Comparison of ENCODE assay signal across 22 mouse cellular contexts in the genomic region with DNA sequence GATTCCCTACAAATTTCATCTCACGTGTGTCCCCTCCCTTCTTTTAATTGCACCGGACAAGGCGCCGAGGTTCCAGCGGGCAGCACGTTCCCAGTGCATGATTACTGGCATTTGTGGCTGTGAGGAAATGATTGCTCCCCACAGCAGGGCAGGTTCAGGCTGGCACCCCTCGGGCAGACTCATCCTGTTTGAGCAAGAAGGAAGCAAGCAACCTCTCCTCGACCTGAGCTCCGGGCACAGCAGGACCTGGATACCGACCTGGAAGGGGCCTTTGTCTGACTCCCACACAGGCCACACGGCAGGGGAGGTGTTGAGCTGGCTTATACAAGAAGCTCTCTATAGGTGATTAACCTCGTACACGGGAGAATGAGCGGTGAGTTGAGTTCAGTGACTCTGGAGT. TPM values are rescaled to one million over a fixed set of nuclear protein-coding genes. Genes with fewer than 3 reads are reported as not detected.
DNase-seq lines count a peak whose midpoint lies in the region; ATAC-seq lines count a peak whose summit lies in the region.
"Had no signal": no experiment of that assay in that cellular context is flagged by ENCODE, and none has a peak within 500 bp of the region (broad histone marks: within the 10 kb centered on the region; RNA-seq: fewer than 3 reads in every experiment).

No protein-coding gene starts in this region.

- H3K4me1 ChIP-seq in neural tube, embryonic 13.5 days (replicated peaks): no peaks in the 10 kb centered on the region
- no peaks in the 10 kb centered on the region for H3K4me1 ChIP-seq in neural tube, embryonic 15.5 days
- H3K4me1 ChIP-seq in kidney, embryonic 14.5 days (ENCODE audit: control insufficient read depth, insufficient read depth, low read length): no peaks in the 10 kb centered on the region
- H3K4me1 ChIP-seq: hindbrain, embryonic 13.5 days; intestine, embryonic 15.5 days had no signal

- 0 out of 2 replicates have a peak overlapping the region, but pooled peaks have one; percentile 13 for H3K9ac ChIP-seq in neural tube, embryonic 13.5 days
- H3K9ac ChIP-seq in neural tube, embryonic 15.5 days (replicated peaks): no peak overlapping the region
- H3K9ac ChIP-seq in kidney, embryonic 14.5 days (ENCODE audit: low read depth, low read length): peak overlapping the region; percentile 9; the same call in 1 of the 2 replicates
- H3K9ac ChIP-seq: heart, embryonic 15.5 days; hindbrain, embryonic 13.5 days; intestine, embryonic 15.5 days; limb, embryonic 15.5 days had no signal

- no peak overlapping the region for H3K27ac ChIP-seq in neural tube, embryonic 13.5 days (replicated peaks)
- H3K27ac ChIP-seq in neural tube, embryonic 15.5 days (replicated peaks): no peak overlapping the region
- H3K27ac ChIP-seq in kidney, embryonic 14.5 days (ENCODE audit: low read depth, low read length): no peak overlapping the region
- H3K27ac ChIP-seq: heart, embryonic 15.5 days; hindbrain, embryonic 13.5 days; intestine, embryonic 15.5 days; limb, embryonic 15.5 days had no signal

- ATAC-seq in neural tube, embryonic 13.5 days (ENCODE audit: low read depth): no peak
- no peak for ATAC-seq in neural tube, embryonic 15.5 days (ENCODE audit: low FRiP score)
- ATAC-seq in common myeloid progenitor, adult 5-6 weeks (replicated peaks; ENCODE audit: low read depth, poor library complexity, severe bottlenecking): 0 out of 2 replicates have a peak, but pooled peaks have one; percentile 12
- ATAC-seq in kidney, embryonic 14.5 days (ENCODE audit: low FRiP score, low TSS enrichment): 0 out of 2 replicates have a peak, but pooled peaks have one; percentile 33
- ATAC-seq: activated CD4-positive, CD25-positive, alpha-beta regulatory T cell, adult 4 months; intestine, embryonic 15.5 days; midbrain, embryonic 16.5 days had no signal

- no peak overlapping the region for H3K4me2 ChIP-seq in neural tube, embryonic 13.5 days
- no peak overlapping the region for H3K4me2 ChIP-seq in neural tube, embryonic 15.5 days
- H3K4me2 ChIP-seq in kidney, embryonic 14.5 days (replicated peaks; ENCODE audit: low read depth, low read length): no peak overlapping the region
- H3K4me2 ChIP-seq: heart, embryonic 15.5 days; hindbrain, embryonic 13.5 days; intestine, embryonic 15.5 days; limb, embryonic 15.5 days had no signal

- no peaks in the 10 kb centered on the region for H3K9me3 ChIP-seq in neural tube, embryonic 13.5 days
- H3K9me3 ChIP-seq in neural tube, embryonic 15.5 days (replicated peaks): no peaks in the 10 kb centered on the region
- H3K9me3 ChIP-seq in kidney, embryonic 14.5 days (ENCODE audit: control insufficient read depth, low read length): no peaks in the 10 kb centered on the region
- H3K9me3 ChIP-seq: heart, embryonic 15.5 days; hindbrain, embryonic 13.5 days; intestine, embryonic 15.5 days; limb, embryonic 15.5 days had no signal

- no peak overlapping the region for H3K4me3 ChIP-seq in neural tube, embryonic 13.5 days
- H3K4me3 ChIP-seq in neural tube, embryonic 15.5 days (replicated peaks): no peak overlapping the region
- H3K4me3 ChIP-seq in kidney, embryonic 14.5 days (ENCODE audit: low read length): no peak overlapping the region
- H3K4me3 ChIP-seq: heart, embryonic 15.5 days; hindbrain, embryonic 13.5 days; intestine, embryonic 15.5 days; limb, embryonic 15.5 days had no signal

- DNase-seq in thymus, postnatal 0 days (ENCODE audit: low spot score): peak; percentile 25
- no peak for DNase-seq in embryo, embryonic 9.5 days (ENCODE audit: extremely low spot score)
- no peak for DNase-seq in layer of hippocampus, postnatal 14 days (ENCODE audit: low spot score in 2 of 2)
- no peak for DNase-seq in right cerebral cortex, postnatal 36 days (ENCODE audit: low spot score in 2 of 2)
- DNase-seq: cerebellum, postnatal 36 days; heart, adult 11 months; lung, adult 18-20 months; lung, postnatal 4 days had no signal

- no peaks in the 10 kb centered on the region for H3K27me3 ChIP-seq in neural tube, embryonic 13.5 days
- no peaks in the 10 kb centered on the region for H3K27me3 ChIP-seq in neural tube, embryonic 15.5 days (replicated peaks)
- H3K27me3 ChIP-seq in kidney, embryonic 14.5 days (ENCODE audit: control insufficient read depth, insufficient read depth, low read length): no peaks in the 10 kb centered on the region
- H3K27me3 ChIP-seq: heart, embryonic 15.5 days; hindbrain, embryonic 13.5 days; intestine, embryonic 15.5 days; limb, embryonic 15.5 days had no signal

- 67% methylated on average over 14 of the region's 14 CpGs for WGBS in neural tube, embryonic 13.5 days
- WGBS in neural tube, embryonic 15.5 days: 67% methylated on average over 14 of the region's 14 CpGs
- 38% methylated on average over 14 of the region's 14 CpGs for WGBS in kidney, embryonic 14.5 days

- H3K36me3 ChIP-seq in neural tube, embryonic 13.5 days: peaks cover 15% of the 10 kb centered on the region
- peaks cover 17% of the 10 kb centered on the region for H3K36me3 ChIP-seq in neural tube, embryonic 15.5 days
- peaks cover 3% of the 10 kb centered on the region; the same call in 1 of the 2 replicates for H3K36me3 ChIP-seq in kidney, embryonic 14.5 days (ENCODE audit: control insufficient read depth, insufficient read depth, low read length)
- H3K36me3 ChIP-seq: intestine, embryonic 15.5 days had no signal

RNA-seq across cellular contexts. Expression of a gene that starts 13.7 kb away (rescaled TPM):
- polyA plus RNA-seq in neural tube, embryonic 13.5 days (2015; fragmentation: Nextera tagmentation; extraction: Ambion mirVana): 45.9 and 50.7 TPM in 2 replicates
- 39.6 and 49.5 TPM in 2 replicates for polyA plus RNA-seq in neural tube, embryonic 15.5 days (2015; fragmentation: Nextera tagmentation; extraction: Ambion mirVana)
- total RNA-seq in common myeloid progenitor, adult 5-6 weeks (2017): 41.1 and 43.8 TPM in 2 replicates
- polyA plus RNA-seq in kidney, embryonic 14.5 days (2014; fragmentation: Nextera tagmentation; extraction: Ambion mirVana): 60.6 and 69.6 TPM in 2 replicates
- 63.8 and 69.1 TPM in 2 replicates for polyA plus RNA-seq in thymus, postnatal 0 days (2015; fragmentation: Nextera tagmentation; extraction: Ambion mirVana)
- 10 to 100 TPM; 38.3 to 42.6 TPM for total RNA-seq in layer of hippocampus, postnatal 14 days (2021)

RNA-seq across cellular contexts. Expression of a gene that starts 13.9 kb away (rescaled TPM):
- polyA plus RNA-seq in neural tube, embryonic 13.5 days (2015; fragmentation: Nextera tagmentation; extraction: Ambion mirVana): 41.8 and 45.1 TPM in 2 replicates
- 36.8 and 55.4 TPM in 2 replicates for polyA plus RNA-seq in neural tube, embryonic 15.5 days (2015; fragmentation: Nextera tagmentation; extraction: Ambion mirVana)
- total RNA-seq in common myeloid progenitor, adult 5-6 weeks (2017): 55.1 and 57.4 TPM in 2 replicates
- polyA plus RNA-seq in kidney, embryonic 14.5 days (2014; fragmentation: Nextera tagmentation; extraction: Ambion mirVana): 93.5 and 98.8 TPM in 2 replicates
- polyA plus RNA-seq in thymus, postnatal 0 days (2015; fragmentation: Nextera tagmentation; extraction: Ambion mirVana): 146 and 147 TPM in 2 replicates
- total RNA-seq in layer of hippocampus, postnatal 14 days (2021): 10 to 100 TPM; 29.3 to 29.8 TPM

RNA-seq across cellular contexts. Expression of a gene that starts 18.6 kb away (rescaled TPM):
- polyA plus RNA-seq in neural tube, embryonic 13.5 days (2015; fragmentation: Nextera tagmentation; extraction: Ambion mirVana): 2.9 and 6.3 TPM in 2 replicates
- 1.8 and 5.3 TPM in 2 replicates for polyA plus RNA-seq in neural tube, embryonic 15.5 days (2015; fragmentation: Nextera tagmentation; extraction: Ambion mirVana)
- 3.4 and 4.2 TPM in 2 replicates for total RNA-seq in common myeloid progenitor, adult 5-6 weeks (2017)
- polyA plus RNA-seq in kidney, embryonic 14.5 days (2014; fragmentation: Nextera tagmentation; extraction: Ambion mirVana): 4.5 and 5.2 TPM in 2 replicates
- polyA plus RNA-seq in thymus, postnatal 0 days (2015; fragmentation: Nextera tagmentation; extraction: Ambion mirVana): 13.1 and 13.4 TPM in 2 replicates
- 1 to 10 TPM; 1.9 to 2.0 TPM for total RNA-seq in layer of hippocampus, postnatal 14 days (2021)

RNA-seq across cellular contexts. Expression of a gene that starts 25.9 kb away (rescaled TPM):
- 35.3 and 42.2 TPM in 2 replicates for polyA plus RNA-seq in neural tube, embryonic 13.5 days (2015; fragmentation: Nextera tagmentation; extraction: Ambion mirVana)
- 48.2 and 49.5 TPM in 2 replicates for polyA plus RNA-seq in neural tube, embryonic 15.5 days (2015; fragmentation: Nextera tagmentation; extraction: Ambion mirVana)
- total RNA-seq in common myeloid progenitor, adult 5-6 weeks (2017): 37.2 and 42.5 TPM in 2 replicates
- polyA plus RNA-seq in kidney, embryonic 14.5 days (2014; fragmentation: Nextera tagmentation; extraction: Ambion mirVana): 41.0 and 50.2 TPM in 2 replicates
- polyA plus RNA-seq in thymus, postnatal 0 days (2015; fragmentation: Nextera tagmentation; extraction: Ambion mirVana): 36.2 and 40.3 TPM in 2 replicates
- 10 to 100 TPM; 37.3 to 39.2 TPM for total RNA-seq in layer of hippocampus, postnatal 14 days (2021)

RNA-seq across cellular contexts. Expression of a gene that starts 29.4 kb away (rescaled TPM):
- polyA plus RNA-seq in neural tube, embryonic 13.5 days (2015; fragmentation: Nextera tagmentation; extraction: Ambion mirVana): not detected in 2 replicates
- polyA plus RNA-seq in neural tube, embryonic 15.5 days (2015; fragmentation: Nextera tagmentation; extraction: Ambion mirVana): 0.20 TPM in 1 of 2 replicates, not detected in the other
- total RNA-seq in common myeloid progenitor, adult 5-6 weeks (2017): not detected in 2 replicates
- 0.29 and 0.32 TPM in 2 replicates for polyA plus RNA-seq in kidney, embryonic 14.5 days (2014; fragmentation: Nextera tagmentation; extraction: Ambion mirVana)
- polyA plus RNA-seq in thymus, postnatal 0 days (2015; fragmentation: Nextera tagmentation; extraction: Ambion mirVana): not detected in 2 replicates
- under 1 TPM in 1 of 2 experiments, not detected in 1; 0.57 TPM for total RNA-seq in layer of hippocampus, postnatal 14 days (2021)
- total RNA-seq: left cerebral cortex, postnatal 14 days had no signal
- polyA plus RNA-seq: activated CD4-positive, CD25-positive, alpha-beta regulatory T cell, adult 4 months; embryonic facial prominence, embryonic 14.5 days; forebrain, embryonic 11.5 days; heart, embryonic 15.5 days; hindbrain, embryonic 13.5 days; limb, embryonic 15.5 days; midbrain, embryonic 16.5 days; stomach, embryonic 14.5 days had no signal

Comparison
In these comparisons a context has a peak if more than half of its experiments do, and no peak if none do; other contexts are left out.
1. ATAC-seq: peak in common myeloid progenitor, adult 5-6 weeks (single experiment) and kidney, embryonic 14.5 days (single experiment); none in neural tube, embryonic 13.5 days (single experiment) and neural tube, embryonic 15.5 days (single experiment).